Mouse (Mus musculus) spleen, embryonic (tissue): ENCODE data around the gene Aplnr.

ENCODE experiments used
- CTCF ChIA-PET: fragments of 350-600 bp; sonication (Branson Sonifier 250); formaldehyde crosslinking; loops from one replicate; lab custom pipeline; 2022; lab: Charles Lee

Gene Aplnr

DNA sequence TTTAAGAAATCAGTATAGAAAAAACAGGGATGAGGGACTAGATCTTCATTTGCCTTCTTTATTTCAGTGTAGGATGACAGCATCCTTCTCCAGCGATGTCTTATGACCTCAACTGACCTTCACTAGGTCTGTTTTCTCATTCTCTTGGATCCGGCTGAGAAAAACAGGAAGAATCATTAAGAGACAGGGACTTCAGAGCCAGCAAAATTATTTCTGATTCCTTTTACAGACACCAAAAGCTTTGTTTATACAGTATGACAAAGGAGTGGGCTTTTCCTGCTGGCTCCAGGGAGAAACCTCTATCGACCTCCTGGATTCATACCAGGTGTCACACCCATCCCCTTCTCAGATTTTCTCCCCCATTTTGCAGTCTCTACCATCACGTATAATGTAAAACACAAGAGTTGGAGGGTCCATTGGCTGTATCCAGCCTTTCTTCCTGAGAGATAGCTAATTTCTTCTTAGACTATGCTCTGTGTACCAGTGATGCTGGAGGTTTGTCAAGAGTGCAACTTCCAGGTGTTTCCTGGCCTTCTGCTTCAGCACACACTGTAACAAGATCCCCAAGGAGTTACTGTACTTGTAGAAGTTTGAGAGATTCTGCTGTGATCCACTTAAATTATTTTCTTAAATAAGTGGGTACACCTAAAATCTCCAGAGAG is 42.2 kb downstream of the Aplnr start:
- CTCF ChIA-PET, result no interaction called here

DNA sequence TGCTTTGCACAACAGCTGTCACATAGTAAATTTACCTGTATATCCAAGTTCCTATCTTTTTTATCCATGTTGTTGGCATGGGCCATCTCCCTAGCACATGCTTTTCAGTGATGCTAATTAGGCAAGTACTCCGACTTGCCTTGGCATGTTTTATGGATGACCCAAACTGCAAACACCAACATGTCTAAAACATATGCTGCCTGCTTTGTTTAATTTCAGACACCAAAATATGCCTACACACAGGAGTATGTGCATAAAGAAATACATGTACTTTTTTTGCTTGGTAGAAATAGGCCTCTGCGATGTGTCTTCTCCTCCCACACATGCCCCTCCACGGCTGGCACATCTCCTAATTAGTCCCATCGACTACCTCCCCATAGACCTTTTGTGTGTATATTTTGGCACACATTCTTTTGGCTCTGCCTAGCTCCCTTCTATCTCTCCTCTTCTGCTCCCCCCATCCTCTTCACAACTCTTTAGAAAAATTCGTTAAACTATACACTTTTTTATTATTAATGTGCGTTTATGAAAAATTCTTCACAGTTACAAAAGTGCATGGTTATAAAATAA is 51.6 kb downstream of the Aplnr start:
- CTCF ChIA-PET, result no interaction called here
